Mouse (Mus musculus) naive thymus-derived CD4-positive, alpha-beta T cell, adult 2 months (primary cell): ENCODE measurements around the gene Xrcc1.
"Not testable (repeated sequence)": the region's sequence is repeated elsewhere in the genome, so short reads cannot be mapped to it uniquely, and the experiment has no call there.

Experiments used
- DNase-seq: peaks from one replicate; pipeline ENCODE4 v3.0.0-alpha.2; 2011; ENCODE audit warnings: low read depth

The Xrcc1 gene

DNA sequence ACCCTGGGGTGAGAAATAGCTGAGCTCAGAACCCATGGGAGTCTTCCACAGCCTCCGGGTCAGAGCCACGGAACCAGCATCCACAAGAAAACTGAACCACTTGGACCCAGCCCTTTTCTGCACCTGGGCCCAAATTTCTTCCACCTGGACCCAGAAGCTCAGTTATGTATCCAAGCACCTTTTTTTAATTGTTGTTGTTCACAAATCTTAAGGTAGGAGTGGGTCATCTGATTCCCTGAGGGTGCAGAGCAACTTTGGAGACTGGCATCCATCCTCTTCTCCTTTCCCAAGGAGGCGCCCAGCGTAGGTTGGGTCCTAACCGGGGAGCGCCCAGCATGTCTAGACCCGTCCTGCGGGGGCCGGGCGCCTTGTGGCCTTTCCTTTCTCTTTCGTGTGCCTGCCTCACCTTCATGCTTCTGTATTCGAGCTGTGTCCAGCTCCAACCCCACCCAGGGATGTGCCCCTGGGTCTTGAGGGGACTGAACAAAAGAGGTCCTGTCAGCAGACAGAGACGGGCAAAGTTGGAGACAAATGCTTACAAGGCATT lies at the start of gene Xrcc1, which contains the start of gene Pinlyp:
Xrcc1 (plus strand) TSS at position 222 of the 547 bp plus-strand sequence.
Pinlyp (minus strand) TSS at position 51 of the 547 bp plus-strand sequence.
- DNase-seq: no peak

DNA sequence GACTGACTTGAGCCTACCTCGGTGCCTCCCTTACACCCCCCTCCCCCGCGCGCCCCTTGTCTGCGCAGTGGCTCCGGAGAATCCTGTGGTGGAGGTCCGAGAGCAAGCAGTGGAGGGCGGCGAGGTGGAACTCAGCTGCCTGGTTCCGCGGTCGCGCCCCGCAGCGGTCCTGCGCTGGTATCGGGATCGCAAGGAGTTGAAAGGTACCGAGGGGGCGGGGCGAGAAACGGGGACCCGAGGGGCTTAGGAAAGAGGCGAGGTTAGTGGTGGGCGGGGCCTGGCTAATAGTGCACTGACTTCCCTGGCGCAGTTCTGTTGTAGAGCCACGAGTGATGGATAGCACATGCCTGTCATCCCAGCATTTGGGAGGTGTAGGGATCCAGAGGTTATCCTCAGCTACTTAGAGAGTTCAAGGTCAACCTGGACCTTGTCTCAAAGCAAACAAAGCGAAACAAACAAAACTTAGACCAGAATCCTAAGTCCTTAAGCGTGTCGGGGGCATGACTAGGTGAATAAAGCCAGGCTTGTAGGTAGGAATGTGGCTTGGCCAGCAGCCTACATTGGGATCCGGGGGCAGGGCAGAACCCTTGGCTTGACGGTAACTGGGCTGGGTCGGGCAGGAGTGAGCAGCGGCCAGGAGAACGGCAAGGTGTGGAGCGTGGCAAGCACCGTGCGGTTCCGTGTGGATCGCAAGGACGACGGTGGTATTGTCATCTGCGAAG lies 46.1 kb upstream of the Xrcc1 start:
- DNase-seq: no peak

DNA sequence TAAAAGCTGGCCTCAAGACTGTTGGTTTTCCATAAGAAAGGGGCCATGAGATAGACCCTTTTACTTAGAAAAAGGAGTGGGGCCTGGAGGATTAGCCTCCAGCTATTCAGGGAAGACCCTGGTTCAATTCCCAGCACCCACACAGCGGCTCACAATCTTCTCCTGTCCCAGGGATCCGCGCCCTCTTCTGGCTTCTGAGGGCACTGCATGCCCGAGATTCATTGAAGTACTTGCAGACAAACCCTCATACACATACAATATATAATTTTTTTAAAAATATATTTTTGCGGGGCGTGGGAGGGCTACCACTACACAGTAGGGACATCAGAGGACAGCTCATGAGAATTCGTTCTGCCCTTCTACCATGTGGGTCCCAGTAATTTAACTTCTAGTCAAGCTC lies 45.2 kb upstream of the Xrcc1 start:
- peak; percentile 61 for DNase-seq

DNA sequence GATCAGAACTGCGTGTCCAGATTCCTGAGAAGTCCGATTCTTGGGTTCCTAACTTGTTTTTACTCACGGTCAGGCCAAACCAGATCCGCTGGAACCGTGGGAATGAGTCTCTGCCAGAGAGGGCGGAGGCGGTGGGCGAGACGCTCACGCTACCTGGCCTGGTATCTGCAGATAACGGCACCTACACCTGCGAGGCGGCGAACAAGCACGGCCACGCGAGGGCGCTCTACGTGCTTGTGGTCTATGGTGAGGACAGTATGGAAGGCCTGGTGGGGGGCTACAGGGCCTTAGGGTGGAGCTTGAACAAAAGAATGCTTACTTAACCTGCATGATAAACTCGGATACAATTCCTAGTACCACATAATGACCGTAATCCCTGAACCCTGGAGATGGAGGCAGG lies 44.6 kb upstream of the Xrcc1 start:
- no peak for DNase-seq

DNA sequence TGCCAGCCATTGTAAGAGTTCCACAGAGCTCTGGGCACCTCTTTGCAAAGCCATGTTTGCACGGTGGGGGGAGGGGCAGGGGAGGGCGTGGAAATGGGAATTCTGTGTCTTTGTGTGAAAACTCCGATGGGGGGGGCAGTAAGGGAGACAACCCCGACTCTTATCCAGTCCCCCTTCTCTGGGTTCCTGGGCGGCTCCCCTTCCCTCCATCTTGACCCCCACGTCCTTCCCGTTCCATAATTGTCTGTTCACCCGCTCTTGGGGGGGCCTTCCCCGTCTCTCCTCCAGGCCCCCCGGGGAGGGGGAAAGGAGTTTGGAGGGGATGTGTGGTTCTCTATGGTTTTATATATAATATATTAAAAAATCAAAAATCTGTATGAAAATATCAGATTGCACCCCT lies 42.1 kb upstream of the Xrcc1 start:
- no peak for DNase-seq

DNA sequence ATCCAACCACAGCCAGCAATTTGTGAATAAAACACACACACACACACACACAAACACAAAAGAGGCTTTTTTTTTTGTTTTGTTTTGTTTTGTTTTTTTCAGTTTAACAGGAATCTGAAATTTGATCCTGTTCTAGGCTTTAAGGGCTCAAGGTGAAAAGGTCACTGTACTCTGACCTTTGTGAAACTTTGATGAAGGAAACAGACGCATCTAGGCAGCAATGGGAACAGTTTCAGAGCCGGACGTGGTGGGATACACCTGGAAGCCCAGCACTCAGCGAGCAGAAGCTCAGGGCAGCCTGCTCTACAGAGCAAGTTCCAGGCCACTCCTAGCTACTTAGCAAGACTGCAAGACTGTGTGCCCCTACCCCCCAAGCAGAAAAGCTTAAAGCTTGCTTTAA lies 41.2 kb upstream of the Xrcc1 start:
- no peak for DNase-seq

DNA sequence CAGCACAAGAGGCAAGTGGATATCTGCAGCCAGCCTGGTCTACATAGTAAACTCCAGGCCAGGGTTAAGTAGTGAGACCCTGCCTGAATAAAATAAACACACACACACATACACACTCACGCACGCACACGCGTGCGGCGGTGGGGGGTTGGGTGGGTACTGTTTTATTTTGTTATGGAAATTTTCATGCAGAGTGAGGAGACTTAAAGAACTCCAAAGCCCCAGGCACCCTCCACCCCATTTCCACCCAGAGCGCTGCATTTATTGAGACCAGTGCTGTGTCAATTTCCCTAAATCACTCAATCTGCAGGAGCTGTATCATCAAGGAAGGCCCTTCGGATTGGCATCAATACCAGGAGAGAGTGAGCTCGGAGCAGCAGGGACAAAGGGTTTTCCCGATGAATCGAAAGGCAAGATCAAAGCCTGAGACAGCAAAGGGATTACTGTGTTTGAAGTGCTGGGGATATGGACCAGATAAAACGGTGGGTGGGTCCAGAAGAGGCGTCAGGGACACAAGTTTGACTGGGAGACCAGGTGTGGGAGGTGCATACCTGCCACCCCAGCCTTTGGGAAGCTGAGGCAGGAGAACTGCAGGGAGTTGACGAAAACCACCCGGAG lies 40.5 kb upstream of the Xrcc1 start:
- DNase-seq: no peak

DNA sequence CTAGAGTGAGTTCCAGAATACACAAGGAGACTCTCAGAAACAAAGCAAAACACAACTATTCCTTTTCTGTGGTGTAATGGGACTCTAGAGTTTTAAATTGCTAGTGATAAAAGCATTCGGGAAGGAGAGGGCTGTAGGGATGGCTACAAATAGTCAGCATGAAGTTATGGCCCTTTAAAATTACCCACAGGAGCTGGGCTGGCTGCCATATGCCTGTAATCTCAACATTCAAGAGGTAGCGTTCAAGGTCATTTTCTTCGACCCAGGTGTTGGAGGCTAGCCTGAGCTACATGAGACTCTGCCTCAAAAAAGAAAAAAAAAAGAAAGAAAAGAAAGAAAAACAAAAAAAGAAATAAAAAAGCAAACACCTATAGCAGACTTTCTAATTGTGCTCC lies 40.0 kb upstream of the Xrcc1 start:
- DNase-seq: no peak

DNA sequence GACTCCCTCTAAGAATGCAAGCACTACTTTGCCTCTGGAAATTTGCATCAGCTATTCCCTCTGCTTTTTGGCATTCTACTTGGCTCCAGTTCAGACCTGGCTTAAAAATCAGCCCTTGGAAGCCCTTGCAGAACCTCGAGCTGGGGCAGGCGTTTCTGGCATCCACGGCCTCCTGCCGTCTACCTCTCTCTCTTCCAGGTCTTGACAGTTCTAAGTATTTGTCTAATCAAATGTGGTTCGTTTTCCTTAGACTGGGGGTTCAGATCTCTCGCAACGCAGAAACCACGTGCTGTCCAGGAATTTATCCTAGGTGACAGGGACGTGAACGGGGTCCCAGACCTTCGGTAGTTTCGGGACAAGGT lies 39.6 kb upstream of the Xrcc1 start:
- DNase-seq: no peak

DNA sequence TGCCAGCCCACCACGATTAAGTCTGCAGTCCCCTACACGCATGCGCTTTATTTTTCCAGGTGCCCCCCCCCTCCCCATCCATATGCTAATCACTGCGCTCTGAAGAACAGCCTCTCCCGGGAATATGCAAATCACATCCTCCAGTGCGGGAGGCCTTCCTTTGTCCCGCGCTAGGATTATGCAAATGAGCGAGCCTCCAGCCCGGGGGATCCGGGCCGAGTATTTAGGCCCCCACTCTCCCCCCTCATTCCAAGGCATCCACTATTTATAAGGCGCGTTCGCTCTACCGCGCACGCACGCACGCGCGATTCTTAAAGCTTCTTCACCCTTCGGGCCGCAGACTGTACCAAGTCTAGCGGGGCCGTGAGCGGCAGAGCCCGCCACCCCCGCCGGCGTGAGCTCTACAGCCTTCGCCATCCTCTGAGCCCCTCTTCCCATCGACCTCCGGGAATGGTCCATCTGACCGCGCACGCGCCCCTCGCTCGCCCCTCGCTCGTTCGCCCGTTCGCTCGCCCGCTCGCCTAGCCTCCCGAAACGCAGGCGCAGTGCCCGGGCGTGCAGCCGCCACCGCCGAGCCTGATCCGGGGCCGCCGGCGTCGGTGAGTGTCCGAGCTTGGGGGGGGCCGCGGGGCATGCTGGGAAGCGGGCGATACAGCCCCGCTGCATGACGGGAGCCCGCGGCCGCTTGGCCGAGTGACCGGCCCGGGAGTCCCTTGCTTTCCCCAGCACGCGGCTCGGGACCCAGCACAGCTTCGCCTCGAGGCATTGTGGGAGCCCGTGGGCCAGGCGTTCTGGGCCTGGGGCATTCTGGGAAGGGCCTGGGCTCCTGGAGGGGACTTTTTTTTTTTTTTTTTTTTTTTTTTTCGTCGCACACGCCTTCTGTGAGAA lies 39.0 kb upstream of the Xrcc1 start, which contains the start of gene Zfp428:
Zfp428 (plus strand) TSS at position 169 of the 888 bp plus-strand sequence.
- DNase-seq: peak; percentile 56

DNA sequence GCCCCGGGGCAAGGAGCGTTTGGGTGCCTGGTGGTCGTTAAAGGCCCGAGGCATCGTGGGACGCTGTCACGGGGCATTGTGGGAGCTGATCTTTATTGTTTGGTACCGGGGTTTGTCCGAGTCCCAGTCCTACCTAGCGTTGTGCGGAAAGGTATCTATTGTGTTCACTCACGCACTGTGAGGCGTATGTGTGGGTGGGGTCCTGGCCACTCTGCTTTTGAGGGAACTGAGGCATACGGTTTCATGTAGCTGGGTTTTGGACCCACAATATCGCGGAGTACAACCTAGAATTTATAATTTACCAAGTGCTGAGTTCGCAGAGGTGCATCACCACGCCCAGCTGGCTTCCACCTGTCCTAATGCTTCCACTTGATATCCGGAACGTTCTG lies 38.4 kb upstream of the Xrcc1 start:
- no peak for DNase-seq

DNA sequence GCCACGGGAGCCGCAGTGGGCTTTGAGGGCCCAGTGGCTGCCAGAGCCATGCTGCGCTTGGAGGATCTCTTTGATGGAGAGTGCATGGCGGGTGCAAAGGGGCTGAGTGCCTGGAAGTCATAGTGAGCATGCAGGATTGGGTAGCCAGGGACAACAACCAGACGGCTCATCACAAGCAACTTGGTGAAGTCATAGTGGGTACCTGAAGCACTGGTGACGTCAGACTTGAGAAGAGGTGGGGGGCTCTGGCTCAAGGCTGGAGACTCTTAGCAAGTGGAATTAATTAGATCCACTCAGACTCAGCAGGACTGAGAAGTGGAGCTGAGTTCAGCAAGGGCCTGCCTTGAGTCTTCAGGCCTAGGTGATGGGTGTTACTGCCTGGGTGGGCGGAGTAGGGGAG lies 33.7 kb upstream of the Xrcc1 start, which contains the start of gene AC161166.1:
AC161166.1 (minus strand) TSS at position 101 of the 400 bp plus-strand sequence.
- DNase-seq: no peak

DNA sequence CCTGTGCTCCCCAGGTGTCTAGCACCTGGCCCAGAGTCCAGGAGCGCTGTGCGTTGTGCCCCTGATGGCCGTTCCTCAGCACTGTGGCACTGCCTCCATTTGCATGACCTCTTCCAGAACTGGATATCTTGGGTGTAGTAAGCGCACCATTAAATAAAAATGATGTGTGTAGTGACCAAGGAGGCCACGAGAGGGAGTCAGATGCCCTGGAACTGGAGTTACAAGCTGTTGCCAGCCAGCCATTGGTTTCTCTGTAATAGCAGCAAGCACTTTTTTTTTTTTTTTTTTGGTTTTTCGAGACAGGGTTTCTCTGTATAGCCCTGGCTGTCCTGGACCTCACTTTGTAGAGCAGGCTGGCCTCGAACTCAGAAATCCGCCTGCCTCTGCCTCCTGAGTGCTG lies 29.8 kb upstream of the Xrcc1 start:
- not testable (repeated sequence) for DNase-seq

DNA sequence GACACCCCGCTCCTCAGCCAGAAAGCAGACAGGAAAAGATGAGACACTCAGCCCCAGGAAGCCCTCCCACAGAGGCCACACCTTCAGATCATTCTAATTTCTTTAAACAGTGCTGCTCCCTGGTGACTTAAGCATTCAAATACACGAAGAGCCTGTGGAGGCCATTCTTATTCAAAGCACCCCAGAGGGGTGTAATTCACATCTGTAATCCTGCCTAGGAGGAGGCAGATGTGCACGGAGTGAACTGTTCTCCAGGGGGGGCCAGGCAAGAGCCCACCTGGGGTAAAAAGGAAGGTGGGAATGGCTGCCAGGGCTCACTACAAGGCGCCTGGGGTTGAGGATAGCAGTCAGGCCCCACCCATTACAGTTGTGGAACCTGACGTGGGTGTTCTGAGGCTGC lies 29.0 kb upstream of the Xrcc1 start:
- DNase-seq: no peak

DNA sequence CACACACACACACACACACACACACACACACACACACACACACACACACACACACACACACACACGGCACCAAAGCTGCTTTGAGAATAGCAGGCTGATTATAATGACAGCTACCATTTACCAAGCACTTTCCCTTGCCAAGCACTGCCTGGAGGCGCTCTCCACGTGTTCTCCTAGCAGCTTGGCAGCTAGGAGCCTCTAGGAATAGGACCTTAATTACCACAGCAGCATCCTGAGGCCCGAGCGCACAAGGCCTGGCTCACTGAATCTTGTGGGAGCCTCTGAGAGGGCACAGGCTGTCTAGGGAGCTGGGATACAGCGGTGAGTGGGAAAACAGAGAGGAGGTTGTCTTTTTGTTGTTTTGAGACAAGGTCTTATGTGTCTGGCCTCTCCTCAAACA lies 28.4 kb upstream of the Xrcc1 start:
- DNase-seq: no peak

DNA sequence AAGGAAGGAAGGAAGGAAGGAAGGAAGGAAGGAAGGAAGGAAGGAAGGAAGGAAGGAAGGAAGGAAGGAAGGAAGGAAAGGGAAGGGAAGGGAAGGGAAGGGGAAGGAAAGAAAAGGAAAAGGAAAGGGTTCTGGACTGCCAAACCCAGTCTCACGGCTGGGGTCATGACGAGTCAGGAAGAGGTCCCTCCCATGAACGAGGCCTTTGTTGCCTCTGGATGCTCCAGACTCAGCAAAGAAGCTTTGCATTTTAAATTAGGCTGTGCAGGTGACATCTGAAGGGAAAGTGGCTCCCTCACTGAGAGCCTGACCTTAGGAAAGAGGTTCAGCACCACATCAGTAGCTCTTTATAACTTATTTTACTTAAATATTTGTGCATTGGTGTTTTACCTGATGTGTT lies 27.0 kb upstream of the Xrcc1 start:
- no peak for DNase-seq

DNA sequence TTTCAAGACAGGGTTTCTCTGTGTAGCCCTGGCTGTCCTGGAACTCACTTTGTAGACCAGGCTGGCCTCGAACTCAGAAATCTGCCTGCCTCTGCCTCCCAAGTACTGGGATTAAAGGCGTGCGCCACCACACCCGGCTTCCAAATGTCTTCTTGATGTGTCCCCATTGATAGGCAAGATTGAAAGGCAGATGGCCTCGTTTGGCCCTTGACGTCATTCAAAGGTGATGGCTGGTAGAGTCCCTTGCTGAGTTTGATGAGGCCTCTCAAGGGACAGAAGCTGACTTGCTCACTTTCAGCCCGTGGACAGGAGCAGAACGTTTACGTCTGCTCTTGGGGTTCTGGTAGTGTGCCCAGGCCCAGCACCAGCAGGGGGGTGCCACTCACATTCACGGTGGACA lies 26.0 kb upstream of the Xrcc1 start:
- DNase-seq: not testable (repeated sequence)

DNA sequence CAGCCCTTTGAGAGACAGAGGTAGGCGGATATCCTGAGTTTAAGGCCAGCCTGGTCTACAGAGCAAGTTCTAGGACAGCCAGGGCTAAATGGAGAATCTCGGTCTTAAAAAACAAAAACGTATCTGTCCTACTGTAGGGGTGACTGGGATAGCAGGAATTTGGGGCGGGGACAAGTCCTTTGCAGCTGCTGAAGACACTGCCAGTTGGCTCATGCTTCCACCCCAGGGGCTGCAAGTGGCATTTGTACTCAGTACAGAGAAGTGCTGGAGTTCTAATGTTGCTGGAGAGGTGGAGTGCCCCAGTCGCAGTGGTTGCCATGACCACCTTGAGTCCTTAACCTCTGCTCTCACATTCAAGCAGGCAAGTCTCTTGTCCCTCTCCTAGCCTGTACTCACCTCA lies 23.3 kb upstream of the Xrcc1 start:
- no peak for DNase-seq

DNA sequence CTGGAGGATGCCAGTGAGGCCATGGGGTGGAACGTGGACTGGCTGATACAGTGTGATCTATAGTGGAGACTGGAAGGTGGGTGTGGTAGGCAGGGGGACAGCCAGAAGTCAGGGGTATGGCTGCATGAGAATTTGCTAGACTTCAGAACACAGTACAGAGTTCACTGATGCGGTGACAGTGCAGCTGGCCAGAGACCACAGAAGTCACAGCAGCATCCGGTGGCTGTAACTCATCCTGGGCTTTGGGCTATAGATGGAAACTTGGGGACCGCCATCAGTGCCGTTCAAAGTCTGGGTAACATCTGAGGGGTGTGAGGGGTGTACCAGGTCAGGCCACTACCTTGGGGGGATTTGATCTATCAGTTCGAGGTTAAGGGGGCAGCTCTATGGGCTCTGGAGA lies 22.4 kb upstream of the Xrcc1 start:
- DNase-seq: no peak

DNA sequence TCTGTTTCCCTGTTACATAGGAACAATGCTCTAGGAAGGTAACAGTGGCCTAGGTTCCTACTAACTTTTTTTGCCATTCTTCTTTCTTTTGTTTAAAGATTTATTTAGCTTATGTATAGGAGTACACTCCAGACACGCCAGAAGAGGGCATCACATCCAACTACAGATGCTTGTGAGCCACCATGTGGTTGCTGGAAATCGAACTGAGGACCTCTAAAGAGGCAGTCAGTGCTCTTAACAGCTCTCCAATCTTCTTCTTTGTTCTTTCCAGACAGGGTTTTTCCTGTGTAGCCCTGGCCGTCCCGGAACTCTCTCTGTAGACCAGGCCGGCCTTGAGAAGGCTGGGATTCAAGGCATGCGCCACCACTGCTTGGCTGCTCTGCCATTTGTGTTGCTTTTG lies 21.1 kb upstream of the Xrcc1 start:
- DNase-seq: no peak

DNA sequence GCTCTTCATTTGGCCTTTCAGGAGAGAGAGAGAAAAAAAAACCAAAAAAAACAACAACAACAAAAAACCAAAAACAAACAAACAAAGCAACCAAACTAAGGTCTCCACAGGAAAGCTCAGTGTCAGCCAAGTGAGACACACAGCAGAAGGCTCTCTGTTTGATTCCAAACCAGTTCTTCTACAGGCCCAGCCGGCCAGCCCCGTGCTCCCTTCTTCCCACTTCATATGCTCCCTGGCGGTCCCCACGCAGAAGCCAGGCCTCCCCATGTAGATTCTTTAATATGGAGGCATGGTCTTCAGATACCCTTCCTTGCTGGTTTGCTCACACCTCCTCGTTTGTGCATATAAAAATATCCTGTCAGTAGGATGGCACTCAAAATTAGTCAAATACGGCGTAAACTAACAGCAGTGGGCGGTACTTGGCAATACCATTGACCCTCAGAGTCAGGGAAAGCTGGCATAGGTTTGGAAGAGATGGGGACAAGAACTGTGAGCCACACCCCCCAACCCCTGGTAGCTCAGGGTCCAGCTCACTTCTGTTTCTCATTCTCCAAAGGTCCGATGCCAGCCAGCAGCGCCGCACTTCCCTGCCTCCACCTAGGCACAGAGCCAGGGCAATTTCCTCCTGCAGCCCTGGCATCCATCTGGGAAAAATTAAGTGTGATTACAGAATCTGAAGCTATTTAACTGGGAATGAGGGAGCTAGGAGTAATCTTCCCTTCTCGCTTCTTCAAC lies 20.2 kb upstream of the Xrcc1 start:
- no peak for DNase-seq

DNA sequence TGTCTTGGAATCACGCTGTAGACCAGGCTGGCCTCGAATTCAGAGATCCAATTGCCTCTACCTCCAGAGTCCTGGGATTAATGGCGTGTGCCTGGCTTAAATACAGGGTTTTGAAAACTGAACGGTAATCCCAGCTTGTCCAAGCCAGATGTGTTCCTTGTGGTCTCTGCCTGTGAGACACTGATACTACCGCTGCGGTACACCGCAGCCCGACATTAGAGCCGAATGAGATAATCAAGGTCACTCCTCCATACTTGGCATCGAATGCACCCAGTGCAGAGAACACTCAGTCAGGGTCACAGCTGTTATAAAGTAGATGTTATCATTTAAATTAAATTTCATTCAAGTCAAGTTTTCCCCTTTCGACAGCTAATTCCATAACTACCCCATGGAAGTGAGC lies 17.2 kb upstream of the Xrcc1 start:
- no peak for DNase-seq
